ENCODE assay signal across 13 mouse cellular contexts in the genomic region with DNA sequence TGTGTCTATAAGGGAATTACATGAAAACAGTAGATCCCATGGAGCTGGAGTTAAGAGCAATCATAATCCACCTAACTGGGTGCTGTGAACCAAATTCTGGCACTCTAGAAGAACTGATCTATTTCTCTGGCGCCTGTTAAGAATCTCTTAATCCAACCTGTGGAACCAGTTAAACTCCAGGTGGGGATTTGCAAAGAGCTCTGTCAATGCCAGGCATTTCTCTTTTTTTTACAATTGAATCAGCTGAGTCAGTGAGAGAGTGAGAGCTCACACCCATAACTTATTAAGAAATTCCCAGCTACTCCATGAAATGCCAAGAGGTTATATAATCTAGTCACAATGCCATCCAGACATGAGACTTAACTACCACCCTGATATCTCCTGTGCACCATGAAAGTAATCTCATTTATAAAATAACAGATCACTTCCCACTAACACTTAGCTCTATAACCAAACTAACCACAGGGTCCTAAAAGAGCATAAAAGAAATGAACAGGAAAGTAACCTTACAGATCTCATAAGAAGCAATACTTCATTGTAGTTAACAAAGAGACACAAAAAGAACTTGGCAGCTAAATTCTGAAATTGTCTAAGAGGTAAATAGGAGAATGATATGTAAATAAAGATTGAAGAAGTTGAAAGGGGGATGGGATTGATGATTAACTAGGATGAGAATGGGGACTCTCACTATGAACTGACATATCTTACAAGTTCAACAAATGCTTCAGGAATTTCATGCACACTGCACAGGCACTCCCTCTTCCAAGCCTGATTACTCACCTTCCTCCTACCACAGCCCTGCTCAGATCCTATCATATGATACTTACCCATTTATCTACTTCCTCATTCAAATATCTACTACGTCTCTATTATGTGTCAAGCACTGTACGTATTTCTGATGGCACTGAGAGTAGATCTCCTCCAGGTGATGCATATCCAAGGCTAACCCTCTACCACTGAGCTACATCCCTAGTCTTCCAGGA. TPM values are rescaled to one million over a fixed set of nuclear protein-coding genes. Genes with fewer than 3 reads are reported as not detected.
A peak's percentile ranks its signal among the peaks of the same experiment; 100 is the strongest.
DNase-seq lines count a peak whose midpoint lies in the region; ATAC-seq and TF ChIP-seq lines count a peak whose summit lies in the region.
"Had no signal": no experiment of that assay in that cellular context is flagged by ENCODE, and none has a peak within 500 bp of the region (broad histone marks: within the 10 kb centered on the region; RNA-seq: fewer than 3 reads in every experiment).

No protein-coding gene starts in this region.

- peak; percentile 37; the same call in 1 of the 2 replicates for ATAC-seq in liver, embryonic 12.5 days
- no peak for ATAC-seq in liver, postnatal 0 days
- ATAC-seq in intestine, postnatal 0 days, result peak; percentile 56
- ATAC-seq in stomach, embryonic 16.5 days (ENCODE audit: insufficient read depth, low FRiP score), result peak; percentile 89

- WGBS in liver, embryonic 12.5 days (ENCODE audit: insufficient replicate concordance), result 51% methylated on average over 3 of the region's 3 CpGs
- 55% methylated on average over 3 of the region's 3 CpGs for WGBS in liver, postnatal 0 days (ENCODE audit: insufficient replicate concordance)
- WGBS in intestine, postnatal 0 days, result 43% methylated on average over 3 of the region's 3 CpGs
- WGBS in stomach, embryonic 16.5 days, result 57% methylated on average over 3 of the region's 3 CpGs

- DNase-seq in liver, postnatal 0 days, result no peak
- peak; percentile 23 for DNase-seq in brain, adult 2 months (ENCODE audit: low read depth, low spot score)
- DNase-seq in testis, postnatal 10 days (ENCODE audit: low spot score), result no peak
- no peak for DNase-seq in left cerebral cortex, adult 11 months (ENCODE audit: low spot score)
- DNase-seq: adrenal gland, postnatal 25 days; heart, postnatal 36 days; lung, postnatal 4 days; right cerebral cortex, postnatal 4 days had no signal

- TF ChIP-seq EP300 in liver, postnatal 0 days (IDR thresholded peaks at IDR 0.05; ENCODE audit: low read depth), result no peak

- no peak overlapping the region for H3K4me3 ChIP-seq in liver, embryonic 12.5 days
- H3K4me3 ChIP-seq in liver, postnatal 0 days (ENCODE audit: low read depth, low read length), result no peak overlapping the region
- no peak overlapping the region for H3K4me3 ChIP-seq in intestine, postnatal 0 days (ENCODE audit: low read depth, low read length)
- no peak overlapping the region for H3K4me3 ChIP-seq in stomach, embryonic 16.5 days (replicated peaks; ENCODE audit: low read length)
- H3K4me3 ChIP-seq: limb, embryonic 13.5 days; myocyte had no signal

- H3K9me3 ChIP-seq in liver, embryonic 12.5 days (replicated peaks), result no peaks in the 10 kb centered on the region
- H3K9me3 ChIP-seq in liver, postnatal 0 days (ENCODE audit: low read length), result 0 out of 2 replicates have a peak, but pooled peaks cover 7% of the 10 kb centered on the region
- H3K9me3 ChIP-seq in intestine, postnatal 0 days (ENCODE audit: control insufficient read depth), result no peaks in the 10 kb centered on the region
- peaks cover 5% of the 10 kb centered on the region; the same call in 1 of the 2 replicates for H3K9me3 ChIP-seq in stomach, embryonic 16.5 days (replicated peaks; ENCODE audit: control insufficient read depth, low read length)

- no peak for TF ChIP-seq CTCF in liver, postnatal 0 days (IDR thresholded peaks at IDR 0.05; ENCODE audit: low read depth)
- no peak for TF ChIP-seq CTCF in intestine, postnatal 0 days (IDR thresholded peaks at IDR 0.05; ENCODE audit: low read depth)

- no peak overlapping the region for H3K9ac ChIP-seq in liver, embryonic 12.5 days
- H3K9ac ChIP-seq in liver, postnatal 0 days (replicated peaks), result no peak overlapping the region
- H3K9ac ChIP-seq in intestine, postnatal 0 days (ENCODE audit: low read depth, low read length), result no peak overlapping the region
- no peak overlapping the region for H3K9ac ChIP-seq in stomach, embryonic 16.5 days (ENCODE audit: low read length)
- H3K9ac ChIP-seq: limb, embryonic 13.5 days had no signal

- peaks cover 14% of the 10 kb centered on the region for H3K36me3 ChIP-seq in liver, embryonic 12.5 days
- no peaks in the 10 kb centered on the region; the same call in 1 of the 2 replicates for H3K36me3 ChIP-seq in liver, postnatal 0 days (replicated peaks; ENCODE audit: insufficient read depth, low read length)
- H3K36me3 ChIP-seq in intestine, postnatal 0 days (ENCODE audit: control insufficient read depth, insufficient read depth), result no peaks in the 10 kb centered on the region
- peaks cover 4% of the 10 kb centered on the region; the same call in 1 of the 2 replicates for H3K36me3 ChIP-seq in stomach, embryonic 16.5 days (ENCODE audit: control insufficient read depth, insufficient read depth, low read length)

- peaks cover 30% of the 10 kb centered on the region for H3K4me1 ChIP-seq in liver, embryonic 12.5 days
- H3K4me1 ChIP-seq in liver, postnatal 0 days (ENCODE audit: insufficient read depth), result 0 out of 2 replicates have a peak, but pooled peaks cover 3% of the 10 kb centered on the region
- no peaks in the 10 kb centered on the region for H3K4me1 ChIP-seq in intestine, postnatal 0 days (replicated peaks; ENCODE audit: control insufficient read depth, insufficient read depth, low read length)
- peaks cover 7% of the 10 kb centered on the region for H3K4me1 ChIP-seq in stomach, embryonic 16.5 days (ENCODE audit: control insufficient read depth, insufficient read depth, low read length)

- H3K27ac ChIP-seq in liver, embryonic 12.5 days, result no peak overlapping the region
- H3K27ac ChIP-seq in liver, postnatal 0 days (ENCODE audit: low read depth), result no peak overlapping the region
- H3K27ac ChIP-seq in intestine, postnatal 0 days (ENCODE audit: low read depth, low read length), result no peak overlapping the region
- H3K27ac ChIP-seq in stomach, embryonic 16.5 days (ENCODE audit: low read length), result peak overlapping the region; percentile 75; the same call in 1 of the 2 replicates
- H3K27ac ChIP-seq: limb, embryonic 13.5 days had no signal

- no peaks in the 10 kb centered on the region for H3K27me3 ChIP-seq in liver, embryonic 12.5 days (replicated peaks)
- H3K27me3 ChIP-seq in liver, postnatal 0 days (ENCODE audit: insufficient read depth, low read length), result no peaks in the 10 kb centered on the region
- H3K27me3 ChIP-seq in intestine, postnatal 0 days (replicated peaks; ENCODE audit: control insufficient read depth, insufficient read depth, low read length), result no peaks in the 10 kb centered on the region
- no peaks in the 10 kb centered on the region for H3K27me3 ChIP-seq in stomach, embryonic 16.5 days (ENCODE audit: control insufficient read depth, insufficient read depth, low read length)
- H3K27me3 ChIP-seq: limb, embryonic 13.5 days had no signal

- no peak overlapping the region for H3K4me2 ChIP-seq in liver, embryonic 12.5 days
- H3K4me2 ChIP-seq in liver, postnatal 0 days (ENCODE audit: low read depth, low read length), result no peak overlapping the region
- H3K4me2 ChIP-seq in intestine, postnatal 0 days (replicated peaks; ENCODE audit: low read depth), result no peak overlapping the region
- H3K4me2 ChIP-seq in stomach, embryonic 16.5 days (ENCODE audit: low read depth, low read length), result no peak overlapping the region
- H3K4me2 ChIP-seq: limb, embryonic 13.5 days had no signal

RNA-seq across cellular contexts. Expression of a gene that starts 12.9 kb away (rescaled TPM):
- polyA plus RNA-seq in liver, embryonic 12.5 days (2016; fragmentation: Nextera tagmentation; extraction: Ambion mirVana), result 41.1 and 44.4 TPM in 2 replicates
- 21.1 and 22.1 TPM in 2 replicates for polyA plus RNA-seq in liver, postnatal 0 days (2015; fragmentation: Nextera tagmentation; extraction: Ambion mirVana)
- 11.2 and 11.9 TPM in 2 replicates for polyA plus RNA-seq in intestine, postnatal 0 days (2015; fragmentation: Nextera tagmentation; extraction: Ambion mirVana)
- polyA plus RNA-seq in stomach, embryonic 16.5 days (2015; fragmentation: Nextera tagmentation; extraction: Ambion mirVana), result 48.6 and 55.1 TPM in 2 replicates

RNA-seq across cellular contexts. Expression of a gene that starts 38.1 kb away (rescaled TPM):
- not detected in 2 replicates for polyA plus RNA-seq in liver, embryonic 12.5 days (2016; fragmentation: Nextera tagmentation; extraction: Ambion mirVana)
- not detected in 2 replicates for polyA plus RNA-seq in liver, postnatal 0 days (2015; fragmentation: Nextera tagmentation; extraction: Ambion mirVana)
- polyA plus RNA-seq in intestine, postnatal 0 days (2015; fragmentation: Nextera tagmentation; extraction: Ambion mirVana), result not detected in 2 replicates
- 0.13 TPM in 1 of 2 replicates, not detected in the other for polyA plus RNA-seq in stomach, embryonic 16.5 days (2015; fragmentation: Nextera tagmentation; extraction: Ambion mirVana)
- polyA plus RNA-seq: limb, embryonic 13.5 days; myocyte had no signal
